Mouse (Mus musculus): ENCODE data around the gene Olfr1419. TPM values are rescaled to one million over a fixed set of nuclear protein-coding genes. Genes with fewer than 3 reads are reported as not detected.
A peak's percentile ranks its signal among the peaks of the same experiment; 100 is the strongest.
"Not testable (repeated sequence)": the region's sequence is repeated elsewhere in the genome, so short reads cannot be mapped to it uniquely, and the experiment has no call there.

Gene Olfr1419
- polyA plus RNA-seq (2015; fragmentation: Nextera tagmentation; extraction: Ambion mirVana): not detected in 2 replicates

- no peaks in the 10 kb centered on the region for H3K4me1 ChIP-seq
- no peak within 1 kb of the TSS for H3K9ac ChIP-seq
- no peak within 1 kb of the TSS for H3K4me3 ChIP-seq
- WGBS: 41% methylated on average over 1 of the region's 1 CpGs
- H3K27me3 ChIP-seq: no peaks in the 10 kb centered on the region
- no peaks in the 10 kb centered on the region for H3K9me3 ChIP-seq (replicated peaks)
- no peaks in the 10 kb centered on the region for H3K36me3 ChIP-seq (ENCODE audit: poor library complexity, severe bottlenecking)
- ATAC-seq: no peak
- no peak within 1 kb of the TSS for H3K4me2 ChIP-seq
- H3K27ac ChIP-seq: no peak within 1 kb of the TSS
Observed at GRCm38 (mm10) chr19:11875006-11875405, at the start of gene Olfr1419. Olfr1419 (minus strand) TSS chr19:11875106.

GRCm38 (mm10) chr19:11922515-11922914 is 47.6 kb upstream of the Olfr1419 start:
- H3K9ac ChIP-seq; H3K27ac ChIP-seq; H3K27me3 ChIP-seq; H3K4me2 ChIP-seq; H3K4me1 ChIP-seq; H3K4me3 ChIP-seq; H3K9me3 ChIP-seq (replicated peaks); ATAC-seq: not testable (repeated sequence)
- peaks cover 65% of the 10 kb centered on the region for H3K36me3 ChIP-seq (ENCODE audit: poor library complexity, severe bottlenecking)
- WGBS: 97% methylated on average over 2 of the region's 2 CpGs

GRCm38 (mm10) chr19:11922068-11922467 is 47.2 kb upstream of the Olfr1419 start:
- Histone ChIP-seq H3K27ac (no peak overlapping the region), H3K4me1 (no peaks in the 10 kb centered on the region), H3K9me3 (replicated peaks) (no peaks in the 10 kb centered on the region), H3K4me2 (no peak overlapping the region), H3K9ac (no peak overlapping the region), H3K4me3 (no peak overlapping the region), H3K27me3 (no peaks in the 10 kb centered on the region), H3K36me3 (ENCODE audit: poor library complexity, severe bottlenecking) (peaks cover 64% of the 10 kb centered on the region)
- no peak for ATAC-seq
- 90% methylated on average over 1 of the region's 1 CpGs for WGBS

- Histone ChIP-seq H3K4me2 (peak overlapping the region; percentile 18; the same call in 1 of the 2 replicates), H3K36me3 (ENCODE audit: poor library complexity, severe bottlenecking) (peaks cover 24% of the 10 kb centered on the region), H3K4me1 (peaks cover 42% of the 10 kb centered on the region), H3K27me3 (no peaks in the 10 kb centered on the region), H3K27ac (no peak overlapping the region), H3K9ac (no peak overlapping the region), H3K9me3 (replicated peaks) (no peaks in the 10 kb centered on the region), H3K4me3 (no peak overlapping the region)
- no peak for ATAC-seq
- WGBS: 8% methylated on average over 2 of the region's 2 CpGs
Observed at GRCm38 (mm10) chr19:11915804-11916203, 40.9 kb upstream of the Olfr1419 start.

GRCm38 (mm10) chr19:11912533-11913121 is 37.7 kb upstream of the Olfr1419 start:
- under 1% methylated on average over 39 of the region's 54 CpGs for WGBS
- Histone ChIP-seq H3K4me1 (peaks cover 42% of the 10 kb centered on the region), H3K27ac (peak overlapping the region; percentile 85), H3K4me2 (peak overlapping the region; percentile 82), H3K9me3 (replicated peaks) (no peaks in the 10 kb centered on the region), H3K36me3 (ENCODE audit: poor library complexity, severe bottlenecking) (peaks cover 15% of the 10 kb centered on the region; the same call in 1 of the 2 replicates), H3K27me3 (no peaks in the 10 kb centered on the region), H3K9ac (peak overlapping the region; percentile 87), H3K4me3 (peak overlapping the region; percentile 87)
- ATAC-seq: peak; percentile 70

GRCm38 (mm10) chr19:11912037-11912532 is 37.2 kb upstream of the Olfr1419 start, which contains the start of gene Patl1:
Patl1 (plus strand) TSS chr19:11912399.
- peak; percentile 98 for ATAC-seq
- Histone ChIP-seq H3K9me3 (replicated peaks) (no peaks in the 10 kb centered on the region), H3K27ac (peak within 1 kb of the TSS; percentile 85), H3K4me3 (peak within 1 kb of the TSS; percentile 87), H3K4me1 (peaks cover 42% of the 10 kb centered on the region), H3K4me2 (peak within 1 kb of the TSS; percentile 82), H3K9ac (peak within 1 kb of the TSS; percentile 87), H3K27me3 (no peaks in the 10 kb centered on the region), H3K36me3 (ENCODE audit: poor library complexity, severe bottlenecking) (peaks cover 11% of the 10 kb centered on the region; the same call in 1 of the 2 replicates)
- WGBS: under 1% methylated on average over 48 of the region's 53 CpGs

- H3K4me2 ChIP-seq: peak overlapping the region; percentile 82
- WGBS: 2% methylated on average over 17 of the region's 17 CpGs
- H3K36me3 ChIP-seq (ENCODE audit: poor library complexity, severe bottlenecking): peaks cover 11% of the 10 kb centered on the region; the same call in 1 of the 2 replicates
- no peaks in the 10 kb centered on the region for H3K9me3 ChIP-seq (replicated peaks)
- H3K4me1 ChIP-seq: peaks cover 41% of the 10 kb centered on the region
- no peaks in the 10 kb centered on the region for H3K27me3 ChIP-seq
- peak overlapping the region; percentile 87 for H3K4me3 ChIP-seq
- peak overlapping the region; percentile 67 for H3K9ac ChIP-seq
- ATAC-seq: peak; percentile 31
- peak overlapping the region; percentile 85 for H3K27ac ChIP-seq
Observed at GRCm38 (mm10) chr19:11911603-11912002, 36.7 kb upstream of the Olfr1419 start.

- Histone ChIP-seq H3K4me3 (peak overlapping the region; percentile 87), H3K9ac (0 out of 2 replicates have a peak overlapping the region, but pooled peaks have one; percentile 67), H3K4me2 (peak overlapping the region; percentile 82)
Observed at GRCm38 (mm10) chr19:11911021-11911420, 36.1 kb upstream of the Olfr1419 start.

GRCm38 (mm10) chr19:11886265-11886664 is 11.4 kb upstream of the Olfr1419 start, which contains the start of gene Olfr1420:
Olfr1420 (plus strand) TSS chr19:11886565.
- no peak within 1 kb of the TSS for H3K4me2 ChIP-seq
- no peaks in the 10 kb centered on the region for H3K4me1 ChIP-seq
- WGBS: 70% methylated on average over 1 of the region's 1 CpGs
- no peak within 1 kb of the TSS for H3K27ac ChIP-seq
- H3K9me3 ChIP-seq (replicated peaks): no peaks in the 10 kb centered on the region
- no peak within 1 kb of the TSS for H3K4me3 ChIP-seq
- no peaks in the 10 kb centered on the region for H3K27me3 ChIP-seq
- H3K9ac ChIP-seq: no peak within 1 kb of the TSS
- ATAC-seq: no peak
- H3K36me3 ChIP-seq (ENCODE audit: poor library complexity, severe bottlenecking): no peaks in the 10 kb centered on the region

More at GRCm38 (mm10) chr19:11911021-11911420, 36.1 kb upstream of the Olfr1419 start:
- 94% methylated on average over 5 of the region's 5 CpGs for WGBS
- Histone ChIP-seq H3K4me1 (peaks cover 35% of the 10 kb centered on the region), H3K27me3 (no peaks in the 10 kb centered on the region), H3K36me3 (ENCODE audit: poor library complexity, severe bottlenecking) (peaks cover 11% of the 10 kb centered on the region; the same call in 1 of the 2 replicates), H3K9me3 (replicated peaks) (no peaks in the 10 kb centered on the region), H3K27ac (no peak overlapping the region)
- no peak for ATAC-seq

GRCm38 (mm10) chr19:11878404-11878803 is 3.5 kb upstream of the Olfr1419 start:
- H3K9me3 ChIP-seq (replicated peaks); H3K36me3 ChIP-seq (ENCODE audit: poor library complexity, severe bottlenecking); ATAC-seq; H3K9ac ChIP-seq; H3K27ac ChIP-seq; H3K27me3 ChIP-seq; H3K4me3 ChIP-seq; H3K4me1 ChIP-seq; H3K4me2 ChIP-seq: not testable (repeated sequence)
- WGBS: 60% methylated on average over 22 of the region's 22 CpGs

GRCm38 (mm10) chr19:11867837-11868236 is 7.1 kb downstream of the Olfr1419 start:
- Histone ChIP-seq H3K9ac (no peak overlapping the region), H3K4me2 (no peak overlapping the region), H3K4me3 (no peak overlapping the region), H3K36me3 (ENCODE audit: poor library complexity, severe bottlenecking) (no peaks in the 10 kb centered on the region), H3K27ac (no peak overlapping the region), H3K27me3 (no peaks in the 10 kb centered on the region), H3K9me3 (replicated peaks) (peaks cover 9% of the 10 kb centered on the region), H3K4me1 (no peaks in the 10 kb centered on the region)
- no peak for ATAC-seq
- 87% methylated on average over 2 of the region's 2 CpGs for WGBS

- Histone ChIP-seq H3K4me2 (no peak within 1 kb of the TSS), H3K9me3 (replicated peaks) (peaks cover 3% of the 10 kb centered on the region; the same call in 1 of the 2 replicates), H3K4me3 (no peak within 1 kb of the TSS), H3K36me3 (ENCODE audit: poor library complexity, severe bottlenecking) (no peaks in the 10 kb centered on the region), H3K27ac (no peak within 1 kb of the TSS), H3K4me1 (no peaks in the 10 kb centered on the region), H3K27me3 (no peaks in the 10 kb centered on the region), H3K9ac (no peak within 1 kb of the TSS)
- ATAC-seq: no peak
- 83% methylated on average over 1 of the region's 1 CpGs for WGBS
Observed at GRCm38 (mm10) chr19:11860966-11861365, 13.9 kb downstream of the Olfr1419 start, which contains the start of gene Olfr1418. Olfr1418 (minus strand) TSS chr19:11861066.

All from forebrain, embryonic 13.5 days (tissue).